Mouse (Mus musculus): Measurements from ENCODE around the gene Rps6ka5.

The Rps6ka5 gene

GRCm38 (mm10) chr12:100531740-100532139 is 195.0 kb downstream of the Rps6ka5 start:
- DNase-seq (ENCODE audit: extremely low read depth, low read depth) = no peak

GRCm38 (mm10) chr12:100530871-100531270 is 195.9 kb downstream of the Rps6ka5 start:
- no peak for DNase-seq (ENCODE audit: extremely low read depth, low read depth)

- no peak for DNase-seq (ENCODE audit: extremely low read depth, low read depth)
Observed at GRCm38 (mm10) chr12:100529651-100530050, 197.1 kb downstream of the Rps6ka5 start.

- no peak for DNase-seq (ENCODE audit: extremely low read depth, low read depth)
Observed at GRCm38 (mm10) chr12:100529172-100529571, 197.6 kb downstream of the Rps6ka5 start.

GRCm38 (mm10) chr12:100528246-100528645 is 198.5 kb downstream of the Rps6ka5 start:
- DNase-seq (ENCODE audit: extremely low read depth, low read depth) = no peak

GRCm38 (mm10) chr12:100527753-100528152 is 199.0 kb downstream of the Rps6ka5 start:
- DNase-seq (ENCODE audit: extremely low read depth, low read depth) = peak; percentile 86

GRCm38 (mm10) chr12:100527241-100527640 is 199.5 kb downstream of the Rps6ka5 start:
- DNase-seq (ENCODE audit: extremely low read depth, low read depth) = no peak

- DNase-seq (ENCODE audit: extremely low read depth, low read depth) = no peak
Observed at GRCm38 (mm10) chr12:100525939-100526338, 200.8 kb downstream of the Rps6ka5 start.

GRCm38 (mm10) chr12:100520794-100521186 is 206.0 kb downstream of the Rps6ka5 start, which contains the start of gene Ttc7b:
Ttc7b (minus strand) TSS chr12:100520826.
- no peak for DNase-seq (ENCODE audit: extremely low read depth, low read depth)

- no peak for DNase-seq (ENCODE audit: extremely low read depth, low read depth)
Observed at GRCm38 (mm10) chr12:100520077-100520793, 206.5 kb downstream of the Rps6ka5 start.

- DNase-seq (ENCODE audit: extremely low read depth, low read depth) = no peak
Observed at GRCm38 (mm10) chr12:100519684-100520076, 207.1 kb downstream of the Rps6ka5 start.

- DNase-seq (ENCODE audit: extremely low read depth, low read depth) = no peak
Observed at GRCm38 (mm10) chr12:100517371-100517770, 209.4 kb downstream of the Rps6ka5 start.

- DNase-seq (ENCODE audit: extremely low read depth, low read depth) = no peak
Observed at GRCm38 (mm10) chr12:100516161-100516838, 210.5 kb downstream of the Rps6ka5 start.

GRCm38 (mm10) chr12:100515493-100515892 is 211.3 kb downstream of the Rps6ka5 start:
- no peak for DNase-seq (ENCODE audit: extremely low read depth, low read depth)

GRCm38 (mm10) chr12:100514611-100515010 is 212.2 kb downstream of the Rps6ka5 start:
- no peak for DNase-seq (ENCODE audit: extremely low read depth, low read depth)

GRCm38 (mm10) chr12:100513131-100513530 is 213.7 kb downstream of the Rps6ka5 start:
- no peak for DNase-seq (ENCODE audit: extremely low read depth, low read depth)

GRCm38 (mm10) chr12:100512641-100513040 is 214.1 kb downstream of the Rps6ka5 start:
- DNase-seq (ENCODE audit: extremely low read depth, low read depth) = no peak

- no peak for DNase-seq (ENCODE audit: extremely low read depth, low read depth)
Observed at GRCm38 (mm10) chr12:100509615-100510282, 217.0 kb downstream of the Rps6ka5 start.

- peak; percentile 82 for DNase-seq (ENCODE audit: extremely low read depth, low read depth)
Observed at GRCm38 (mm10) chr12:100508668-100509067, 218.1 kb downstream of the Rps6ka5 start.

- peak; percentile 98 for DNase-seq (ENCODE audit: extremely low read depth, low read depth)
Observed at GRCm38 (mm10) chr12:100505484-100505883, 221.3 kb downstream of the Rps6ka5 start.

- no peak for DNase-seq (ENCODE audit: extremely low read depth, low read depth)
Observed at GRCm38 (mm10) chr12:100504585-100504984, 222.2 kb downstream of the Rps6ka5 start.

GRCm38 (mm10) chr12:100503659-100504058 is 223.1 kb downstream of the Rps6ka5 start:
- DNase-seq (ENCODE audit: extremely low read depth, low read depth) = no peak
